Mouse (Mus musculus) embryo, embryonic 10 days (tissue): ENCODE results near the gene Upk2.

Experiments
- DNase-seq: peaks from one replicate; pipeline ENCODE4 v3.0.0-alpha.2; 2015; ENCODE audit warnings: low spot score

Upk2 gene

GRCm38 (mm10) chr9:44488416-44488815, 33.6 kb upstream of the Upk2 start:
- DNase-seq, result no peak

- DNase-seq, result no peak
Observed at GRCm38 (mm10) chr9:44487441-44487840, 32.7 kb upstream of the Upk2 start.

DNA sequence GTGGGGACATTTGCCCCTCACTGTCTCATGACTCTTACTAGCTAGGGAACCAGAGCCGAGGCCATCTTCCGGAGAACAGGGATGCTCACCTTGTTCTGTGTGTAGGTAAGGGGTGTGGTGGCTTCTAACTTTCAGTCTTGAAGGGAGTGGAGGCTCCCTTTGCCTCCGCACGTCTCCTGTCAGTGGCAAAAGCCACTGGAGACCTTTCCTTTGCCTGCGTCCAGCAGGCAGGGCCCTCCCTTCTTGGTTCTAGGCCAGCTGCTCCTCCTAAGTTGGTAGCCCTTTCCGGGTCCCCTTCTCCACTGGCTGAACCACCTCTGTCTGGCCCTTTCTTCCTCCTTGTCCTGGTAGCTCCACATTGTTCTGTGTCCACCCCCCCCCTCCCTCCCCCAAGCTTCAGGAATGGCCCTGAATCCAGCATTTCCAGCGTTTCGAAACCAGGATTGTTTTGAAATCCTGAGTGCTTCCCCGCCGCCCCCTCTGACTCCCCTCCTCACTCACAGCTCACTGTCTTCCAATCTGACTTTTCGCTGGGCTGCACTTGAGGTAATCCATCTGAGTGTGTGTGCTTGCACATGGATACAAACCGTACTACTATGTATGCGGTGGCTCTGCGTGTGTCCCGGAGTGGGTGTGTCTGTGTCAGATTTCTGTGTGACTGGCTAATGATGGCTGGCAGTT, 32.1 kb upstream of the Upk2 start:
- no peak for DNase-seq

GRCm38 (mm10) chr9:44486335-44486734, 31.6 kb upstream of the Upk2 start:
- DNase-seq, result peak; percentile 65

- peak; percentile 39 for DNase-seq
Observed at GRCm38 (mm10) chr9:44485516-44486161, 30.9 kb upstream of the Upk2 start.

DNA sequence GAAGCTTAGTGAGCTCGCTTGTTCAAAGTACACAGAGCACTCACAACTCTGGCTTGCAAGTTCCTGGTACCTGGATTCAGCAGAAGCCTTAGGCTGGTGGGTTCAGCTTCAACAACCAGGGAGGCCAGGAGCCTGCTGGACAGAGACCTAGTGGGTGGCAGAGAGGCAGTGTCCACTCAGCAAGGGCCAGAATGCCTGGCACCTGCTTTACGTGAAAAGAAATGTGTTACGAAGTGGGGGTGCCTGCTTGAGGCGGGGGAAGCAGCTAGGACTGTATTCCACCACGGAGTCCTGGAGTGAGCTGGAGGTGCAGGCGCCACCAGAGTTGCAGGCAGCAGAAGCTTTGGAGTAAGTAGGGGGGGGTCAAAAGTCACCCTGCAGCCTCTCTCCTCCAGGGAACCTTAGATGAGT, 30.3 kb upstream of the Upk2 start:
- DNase-seq, result no peak

GRCm38 (mm10) chr9:44484311-44485104, 29.7 kb upstream of the Upk2 start:
- no peak for DNase-seq

- peak; percentile 78 for DNase-seq
Observed at GRCm38 (mm10) chr9:44483510-44484044, 28.8 kb upstream of the Upk2 start.

DNA sequence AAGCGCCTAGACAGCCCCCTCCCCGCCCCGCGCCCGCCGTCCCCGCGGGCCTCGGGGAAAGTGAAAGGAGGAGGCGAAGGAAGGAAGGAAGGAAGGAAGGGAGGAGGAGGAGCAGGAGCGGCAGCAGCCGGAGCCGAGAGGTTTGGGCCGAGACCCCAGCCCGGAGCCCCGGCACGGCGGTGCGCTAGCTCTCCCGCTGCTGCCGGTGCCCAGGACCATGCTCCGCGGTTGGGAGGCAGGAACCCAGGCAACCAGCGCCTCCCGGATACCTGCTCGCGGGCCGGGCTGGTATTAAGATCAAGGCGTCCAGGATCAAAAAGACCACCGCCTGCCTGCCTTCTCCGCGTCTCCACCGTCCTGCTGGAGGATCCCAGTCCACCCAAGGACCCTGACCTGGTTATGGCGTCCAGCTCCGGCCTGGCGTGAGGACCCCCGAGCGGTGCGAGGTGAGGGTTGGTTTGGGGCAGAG, 28.3 kb upstream of the Upk2 start:
- DNase-seq, result peak; percentile 29

GRCm38 (mm10) chr9:44482552-44482951, 27.8 kb upstream of the Upk2 start, which contains the start of gene Bcl9l:
Gene Bcl9l (plus strand): TSS chr9:44482825.
- peak; percentile 94 for DNase-seq

DNA sequence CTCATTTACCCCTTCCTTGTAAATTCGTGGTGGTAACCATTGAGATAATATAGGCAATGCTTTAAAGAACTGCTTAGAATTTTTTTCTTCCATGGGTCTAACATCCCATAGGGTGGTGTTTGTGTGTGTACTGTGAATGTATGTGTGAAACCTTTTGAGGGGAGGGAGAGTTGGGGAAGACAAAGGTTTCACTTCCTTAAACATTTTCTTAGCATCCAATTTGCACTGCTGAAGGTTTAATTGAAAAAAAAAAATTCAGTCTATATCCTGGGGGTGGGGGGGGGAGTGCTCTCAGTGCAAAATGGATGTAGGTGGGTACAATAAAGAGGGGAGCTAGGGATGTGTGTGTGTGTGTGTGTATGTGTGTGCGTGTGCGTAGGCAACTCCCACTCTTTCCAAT, 27.3 kb upstream of the Upk2 start:
- no peak for DNase-seq

DNA sequence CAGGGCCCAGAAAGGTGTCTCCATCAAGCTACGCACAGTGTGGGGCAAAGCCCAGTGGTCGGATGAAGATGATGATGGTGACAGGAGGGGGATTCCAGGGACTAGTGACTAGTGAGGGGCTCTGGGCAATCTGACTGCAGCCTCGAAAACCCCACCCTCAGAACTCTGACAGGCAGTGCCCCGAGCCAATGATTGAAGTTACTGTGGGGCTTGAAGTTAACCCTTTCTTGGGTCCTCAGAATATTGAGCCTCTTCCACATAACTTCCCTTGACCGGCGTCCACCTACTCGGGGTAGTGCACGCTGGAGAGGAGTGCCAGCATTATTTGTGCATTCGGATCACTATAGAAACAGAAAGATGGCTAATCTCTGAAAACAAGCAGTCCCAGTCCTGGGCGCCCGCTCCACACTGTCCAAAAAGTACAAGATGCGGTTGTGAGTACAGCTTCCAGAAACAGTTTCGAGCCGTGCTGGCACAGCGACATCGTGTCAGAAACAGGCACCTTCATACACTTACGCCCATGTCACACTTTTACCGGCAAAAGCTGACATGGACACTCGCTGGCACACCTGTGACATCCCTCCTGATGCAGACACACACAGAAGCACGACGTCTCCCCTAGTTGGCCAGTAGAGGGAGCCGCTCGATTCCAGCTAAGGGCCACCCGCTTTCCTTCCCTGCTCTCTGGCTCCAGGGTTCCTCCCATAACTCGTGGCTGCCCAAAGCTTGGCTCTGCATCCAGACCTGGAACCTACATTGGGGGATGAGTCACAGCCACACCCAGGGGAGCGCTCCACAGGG, 25.1 kb upstream of the Upk2 start:
- DNase-seq, result peak; percentile 94

DNA sequence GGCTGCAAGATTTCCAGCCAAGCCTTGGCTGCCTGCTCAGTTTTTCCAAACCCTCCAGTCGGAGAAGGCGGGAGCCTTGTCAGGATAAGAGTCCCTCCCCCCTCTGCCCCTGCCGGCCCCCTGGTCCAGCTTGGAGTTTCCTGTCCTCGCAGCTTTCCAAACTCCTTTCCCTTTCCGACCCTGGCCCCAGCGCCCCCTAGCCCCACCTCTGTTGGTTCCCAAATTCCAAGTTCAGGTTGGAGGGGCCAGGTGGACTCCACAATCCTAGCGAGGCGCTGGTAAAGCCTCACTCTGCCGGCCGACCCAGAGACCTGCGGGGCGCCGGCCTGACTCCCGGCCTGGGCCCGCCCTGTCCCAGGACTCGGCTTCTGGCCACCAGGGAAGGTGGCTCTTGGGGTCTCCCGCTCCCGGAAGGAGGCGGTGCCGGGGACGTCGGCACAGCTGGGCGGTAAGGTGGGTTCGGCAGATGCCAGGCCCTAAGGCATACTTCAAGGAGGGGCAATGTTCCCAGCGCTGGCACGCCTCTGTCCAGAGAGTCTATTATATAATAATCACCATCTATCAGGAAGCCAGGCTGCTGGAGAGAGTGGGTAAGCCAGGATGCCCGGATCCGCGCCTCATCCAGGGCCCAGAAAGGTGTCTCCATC, 24.3 kb upstream of the Upk2 start:
- DNase-seq, result peak; percentile 86

GRCm38 (mm10) chr9:44478229-44478921, 23.6 kb upstream of the Upk2 start:
- peak; percentile 95 for DNase-seq

GRCm38 (mm10) chr9:44477339-44478228, 22.8 kb upstream of the Upk2 start:
- DNase-seq, result peak; percentile 78

- DNase-seq, result no peak
Observed at GRCm38 (mm10) chr9:44475936-44476335, 21.2 kb upstream of the Upk2 start.

DNA sequence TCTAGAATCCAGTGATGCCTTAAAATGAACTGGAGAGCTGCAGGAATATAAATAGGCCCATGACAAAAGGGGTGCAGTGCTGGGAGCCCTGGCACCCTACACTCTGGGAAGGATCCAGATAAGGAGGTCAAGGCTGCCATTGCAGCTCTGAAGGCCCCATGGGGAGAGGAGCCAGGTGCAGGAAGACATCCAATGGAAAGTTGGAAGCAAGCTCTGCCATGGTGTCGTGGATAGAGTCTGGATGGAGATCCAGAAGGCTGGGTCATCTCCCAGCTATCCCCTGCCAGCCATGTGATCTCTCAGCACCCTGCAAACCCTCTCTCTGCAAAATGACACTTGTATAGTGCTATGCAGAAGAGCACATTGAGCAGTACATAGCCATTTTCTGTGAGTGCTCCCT, 19.6 kb upstream of the Upk2 start:
- DNase-seq, result no peak

- no peak for DNase-seq
Observed at GRCm38 (mm10) chr9:44473184-44473583, 18.4 kb upstream of the Upk2 start.

GRCm38 (mm10) chr9:44468800-44469199, 14.0 kb upstream of the Upk2 start:
- DNase-seq, result no peak

DNA sequence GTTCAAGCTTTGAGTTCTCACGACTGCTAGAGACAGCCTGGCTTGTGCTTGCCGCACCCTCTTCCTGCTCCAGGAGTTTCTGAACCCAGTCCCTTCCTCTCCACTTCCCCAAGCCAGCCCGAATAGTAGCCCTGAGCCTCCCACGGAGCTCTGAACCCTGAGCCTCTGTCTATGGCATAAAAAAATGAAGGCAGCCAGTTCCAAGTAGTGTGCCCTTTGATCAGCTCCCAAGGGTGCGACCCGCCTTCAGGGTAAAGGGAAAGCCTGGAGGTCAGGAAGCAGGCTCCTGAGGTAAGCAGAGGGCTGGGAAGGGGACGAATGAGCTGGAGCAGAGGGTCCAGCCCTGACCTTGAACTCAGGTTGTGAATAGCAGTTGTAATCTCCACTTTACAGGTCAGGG, 13.4 kb upstream of the Upk2 start:
- no peak for DNase-seq
